Mouse (Mus musculus): ENCODE data around the gene Asprv1. TPM values are rescaled to one million over a fixed set of nuclear protein-coding genes. Genes with fewer than 3 reads are reported as not detected.

The Asprv1 gene
- polyA plus RNA-seq, 1 experiment: 0.75 TPM

- no peaks in the 10 kb centered on the region for H3K36me3 ChIP-seq (ENCODE audit: control insufficient read depth, insufficient read depth, low read length)
- peaks cover 2% of the 10 kb centered on the region; the same call in 1 of the 2 replicates for H3K4me1 ChIP-seq (ENCODE audit: control insufficient read depth, insufficient read depth, low read length)
- no peak overlapping the region for H3K4me3 ChIP-seq (ENCODE audit: control insufficient read depth, low read depth, low read length)
- TF ChIP-seq POLR2A (IDR thresholded peaks at IDR 0.05; ENCODE audit: control insufficient read depth, low read depth, low read length): no peak
- TF ChIP-seq CTCF (IDR thresholded peaks at IDR 0.05; ENCODE audit: control insufficient read depth, insufficient read depth, insufficient replicate concordance, low read depth, low read length): no peak
- H3K27me3 ChIP-seq (ENCODE audit: control insufficient read depth, insufficient read depth, low read length): no peaks in the 10 kb centered on the region
- no peak overlapping the region for H3K27ac ChIP-seq (ENCODE audit: control insufficient read depth, insufficient read depth, low read depth, low read length)
These were observed 4.8 kb upstream of the Asprv1 start for GRCm38 (mm10) chr6:86623201-86623600.

GRCm38 (mm10) chr6:86624074-86625030 lies 3.6 kb upstream of the Asprv1 start:
- TF ChIP-seq CTCF (IDR thresholded peaks at IDR 0.05; ENCODE audit: control insufficient read depth, insufficient read depth, insufficient replicate concordance, low read depth, low read length) (no peak), POLR2A (IDR thresholded peaks at IDR 0.05; ENCODE audit: control insufficient read depth, low read depth, low read length) (no peak)
- Histone ChIP-seq H3K4me3 (ENCODE audit: control insufficient read depth, low read depth, low read length) (no peak overlapping the region), H3K27ac (ENCODE audit: control insufficient read depth, insufficient read depth, low read depth, low read length) (no peak overlapping the region), H3K4me1 (ENCODE audit: control insufficient read depth, insufficient read depth, low read length) (peaks cover 2% of the 10 kb centered on the region; the same call in 1 of the 2 replicates), H3K27me3 (ENCODE audit: control insufficient read depth, insufficient read depth, low read length) (no peaks in the 10 kb centered on the region), H3K36me3 (ENCODE audit: control insufficient read depth, insufficient read depth, low read length) (no peaks in the 10 kb centered on the region)

GRCm38 (mm10) chr6:86630141-86630540 lies 2.2 kb downstream of the Asprv1 start:
- Histone ChIP-seq H3K36me3 (ENCODE audit: control insufficient read depth, insufficient read depth, low read length) (no peaks in the 10 kb centered on the region), H3K4me3 (ENCODE audit: control insufficient read depth, low read depth, low read length) (no peak overlapping the region), H3K27ac (ENCODE audit: control insufficient read depth, insufficient read depth, low read depth, low read length) (no peak overlapping the region), H3K27me3 (ENCODE audit: control insufficient read depth, insufficient read depth, low read length) (no peaks in the 10 kb centered on the region), H3K4me1 (ENCODE audit: control insufficient read depth, insufficient read depth, low read length) (peaks cover 2% of the 10 kb centered on the region; the same call in 1 of the 2 replicates)
- no peak for TF ChIP-seq CTCF (IDR thresholded peaks at IDR 0.05; ENCODE audit: control insufficient read depth, insufficient read depth, insufficient replicate concordance, low read depth, low read length)
- TF ChIP-seq POLR2A (IDR thresholded peaks at IDR 0.05; ENCODE audit: control insufficient read depth, low read depth, low read length): no peak

GRCm38 (mm10) chr6:86636495-86636894 lies 8.5 kb downstream of the Asprv1 start:
- H3K36me3 ChIP-seq (ENCODE audit: control insufficient read depth, insufficient read depth, low read length): no peaks in the 10 kb centered on the region
- H3K4me3 ChIP-seq (ENCODE audit: control insufficient read depth, low read depth, low read length): no peak overlapping the region
- TF ChIP-seq CTCF (IDR thresholded peaks at IDR 0.05; ENCODE audit: control insufficient read depth, insufficient read depth, insufficient replicate concordance, low read depth, low read length): no peak
- H3K4me1 ChIP-seq (ENCODE audit: control insufficient read depth, insufficient read depth, low read length): no peaks in the 10 kb centered on the region
- no peaks in the 10 kb centered on the region for H3K27me3 ChIP-seq (ENCODE audit: control insufficient read depth, insufficient read depth, low read length)
- no peak overlapping the region for H3K27ac ChIP-seq (ENCODE audit: control insufficient read depth, insufficient read depth, low read depth, low read length)

- TF ChIP-seq POLR2A (IDR thresholded peaks at IDR 0.05; ENCODE audit: control insufficient read depth, low read depth, low read length) (no peak), CTCF (IDR thresholded peaks at IDR 0.05; ENCODE audit: control insufficient read depth, insufficient read depth, insufficient replicate concordance, low read depth, low read length) (no peak)
- H3K27ac ChIP-seq (ENCODE audit: control insufficient read depth, insufficient read depth, low read depth, low read length): no peak overlapping the region
These were observed 9.3 kb downstream of the Asprv1 start for GRCm38 (mm10) chr6:86637171-86637835.

GRCm38 (mm10) chr6:86637860-86638259 lies 9.9 kb downstream of the Asprv1 start:
- no peak for TF ChIP-seq POLR2A (IDR thresholded peaks at IDR 0.05; ENCODE audit: control insufficient read depth, low read depth, low read length)
- TF ChIP-seq CTCF (IDR thresholded peaks at IDR 0.05; ENCODE audit: control insufficient read depth, insufficient read depth, insufficient replicate concordance, low read depth, low read length): no peak
- H3K27me3 ChIP-seq (ENCODE audit: control insufficient read depth, insufficient read depth, low read length): no peaks in the 10 kb centered on the region
- no peak overlapping the region for H3K4me3 ChIP-seq (ENCODE audit: control insufficient read depth, low read depth, low read length)
- no peak overlapping the region for H3K27ac ChIP-seq (ENCODE audit: control insufficient read depth, insufficient read depth, low read depth, low read length)
- H3K36me3 ChIP-seq (ENCODE audit: control insufficient read depth, insufficient read depth, low read length): no peaks in the 10 kb centered on the region
- H3K4me1 ChIP-seq (ENCODE audit: control insufficient read depth, insufficient read depth, low read length): no peaks in the 10 kb centered on the region

More at GRCm38 (mm10) chr6:86637171-86637835, 9.3 kb downstream of the Asprv1 start:
- Histone ChIP-seq H3K36me3 (ENCODE audit: control insufficient read depth, insufficient read depth, low read length) (no peaks in the 10 kb centered on the region), H3K27me3 (ENCODE audit: control insufficient read depth, insufficient read depth, low read length) (no peaks in the 10 kb centered on the region), H3K4me3 (ENCODE audit: control insufficient read depth, low read depth, low read length) (no peak overlapping the region), H3K4me1 (ENCODE audit: control insufficient read depth, insufficient read depth, low read length) (no peaks in the 10 kb centered on the region)

- Histone ChIP-seq H3K4me3 (ENCODE audit: control insufficient read depth, low read depth, low read length) (no peak overlapping the region), H3K36me3 (ENCODE audit: control insufficient read depth, insufficient read depth, low read length) (no peaks in the 10 kb centered on the region), H3K27me3 (ENCODE audit: control insufficient read depth, insufficient read depth, low read length) (no peaks in the 10 kb centered on the region), H3K27ac (ENCODE audit: control insufficient read depth, insufficient read depth, low read depth, low read length) (no peak overlapping the region), H3K4me1 (ENCODE audit: control insufficient read depth, insufficient read depth, low read length) (no peaks in the 10 kb centered on the region)
- TF ChIP-seq CTCF (IDR thresholded peaks at IDR 0.05; ENCODE audit: control insufficient read depth, insufficient read depth, insufficient replicate concordance, low read depth, low read length) (no peak), POLR2A (IDR thresholded peaks at IDR 0.05; ENCODE audit: control insufficient read depth, low read depth, low read length) (no peak)
These were observed 10.5 kb downstream of the Asprv1 start for GRCm38 (mm10) chr6:86638434-86638833.

All from testis, adult 2 months (tissue).